Mouse (Mus musculus) olfactory bulb, adult 2 months (tissue): ENCODE measurements around the gene Cirbp.

Experiments used
- CTCF ChIP-seq: fragments of 200-500 bp; IDR thresholded peaks from 2 replicates; pipeline ENCODE4 v1.5.1; 2012; ENCODE audit warnings: low read depth, mild to moderate bottlenecking, low read length, moderate library complexity; ENCODE audit not compliant: insufficient read depth
- POLR2A ChIP-seq: fragments of 200-500 bp; IDR thresholded peaks from 2 replicates; pipeline ENCODE4 v1.6.1; 2012; ENCODE audit warnings: mild to moderate bottlenecking, low read depth, low read length, moderate library complexity; ENCODE audit not compliant: insufficient read depth

GRCm38 (mm10) chr10:80163721-80164120 is 2.1 kb upstream of the Cirbp start:
- TF ChIP-seq POLR2A (no peak), CTCF (no peak)
